Mouse (Mus musculus) CH12.LX (cell line): Measurements from ENCODE around the gene Ednra. TPM values are rescaled to one million over a fixed set of nuclear protein-coding genes. Genes with fewer than 3 reads are reported as not detected.

ENCODE experiments used
- DNase-seq: peaks from one replicate; pipeline ENCODE4 v3.0.0-alpha.2; 2013; ENCODE audit errors: extremely low read depth
- H3K27ac ChIP-seq: 2 replicates; pipeline ENCODE4 v1.5.1; 2012; ENCODE audit warnings: low read depth, mild to moderate bottlenecking, control low read depth, moderate library complexity; ENCODE audit not compliant: insufficient read depth
- H3K27me3 ChIP-seq: replicated peaks from 2 replicates; pipeline ENCODE3; 2012; ENCODE audit warnings: inconsistent platforms
- H3K36me3 ChIP-seq, 2 experiments: replicated peaks in 1 of 2; 2 replicates each; pipeline versions ENCODE3 to v1.6.1; 2012; ENCODE audit warnings: inconsistent platforms in 1 of 2, low read length in 1 of 2, mild to moderate bottlenecking in 1 of 2, mixed read lengths in 1 of 2, moderate library complexity in 1 of 2; ENCODE audit not compliant: control insufficient read depth in 1 of 2, insufficient read depth in 1 of 2
- H3K4me1 ChIP-seq, 2 experiments: 2 replicates each; pipeline ENCODE4 v1.6.1; 2012; ENCODE audit warnings: inconsistent platforms in 1 of 2, moderate library complexity in 1 of 2; ENCODE audit not compliant: insufficient read depth in 2 of 2, control insufficient read depth in 1 of 2
- H3K4me2 ChIP-seq: 2 replicates; pipeline ENCODE4 v1.6.1; 2012; ENCODE audit warnings: low read depth, mild to moderate bottlenecking, control low read depth; ENCODE audit not compliant: poor library complexity, insufficient read depth, severe bottlenecking
- H3K4me3 ChIP-seq, 3 experiments: fragments of 150-350 bp in 1 of 3; sonication (generic) in 1 of 3; replicated peaks in 1 of 3; 2 replicates each; pipeline versions ENCODE3 to v1.5.1; 2011 to 2012; ENCODE audit warnings: low read depth in 2 of 3, low read length in 2 of 3, mild to moderate bottlenecking in 2 of 3, moderate library complexity in 2 of 3, control low read depth in 1 of 3, improper control_type of control experiment in 1 of 3, inconsistent platforms in 1 of 3, mixed read lengths in 1 of 3; ENCODE audit not compliant: poor library complexity in 1 of 3
- H3K79me2 ChIP-seq: replicated peaks from 2 replicates; pipeline ENCODE4 v1.6.1; 2012; ENCODE audit warnings: mild to moderate bottlenecking, moderate library complexity; ENCODE audit not compliant: control insufficient read depth, poor library complexity, insufficient read depth, severe bottlenecking; ENCODE audit errors: extremely low read depth
- H3K9ac ChIP-seq: 2 replicates; pipeline ENCODE4 v1.6.1; 2012; ENCODE audit warnings: low read depth, mild to moderate bottlenecking, control low read depth, moderate library complexity; ENCODE audit not compliant: insufficient read depth
- H3K9me3 ChIP-seq: replicated peaks from 2 replicates; pipeline ENCODE3; 2012; ENCODE audit warnings: low read length, inconsistent platforms, mixed read lengths
- BHLHE40 ChIP-seq: IDR thresholded peaks from 2 replicates; pipeline ENCODE4 v1.6.1; 2011; ENCODE audit warnings: mild to moderate bottlenecking, low read depth, low read length, improper control_type of control experiment
- CHD1 ChIP-seq: IDR thresholded peaks from 2 replicates; pipeline ENCODE4 v1.6.1; 2012; ENCODE audit warnings: low read depth, low read length, improper control_type of control experiment, inconsistent platforms
- E2F4 ChIP-seq: IDR thresholded peaks from 2 replicates; pipeline ENCODE4 v1.6.1; 2011; ENCODE audit warnings: low read depth, low read length, improper control_type of control experiment; ENCODE audit not compliant: insufficient replicate concordance
- EP300 ChIP-seq: IDR thresholded peaks from 2 replicates; pipeline ENCODE4 v1.6.1; 2011; ENCODE audit warnings: low read length, improper control_type of control experiment
- GABPA ChIP-seq: IDR thresholded peaks from 2 replicates; pipeline ENCODE4 v1.6.1; 2012; ENCODE audit warnings: low read depth, low read length, improper control_type of control experiment, inconsistent platforms; ENCODE audit not compliant: insufficient replicate concordance
- JUND ChIP-seq: conservative IDR thresholded peaks from 2 replicates; pipeline ENCODE4 v1.6.1; 2011; ENCODE audit warnings: low read depth, low read length, improper control_type of control experiment
- KAT2A ChIP-seq: IDR thresholded peaks from 2 replicates; pipeline ENCODE4 v1.6.1; 2012; ENCODE audit warnings: low read length, improper control_type of control experiment, inconsistent platforms; ENCODE audit not compliant: insufficient replicate concordance
- MAFK ChIP-seq: IDR thresholded peaks from 2 replicates; pipeline ENCODE4 v1.6.1; 2011; ENCODE audit warnings: low read length, improper control_type of control experiment; ENCODE audit not compliant: insufficient replicate concordance
- MAX ChIP-seq: IDR thresholded peaks from 2 replicates; pipeline ENCODE4 v1.6.1; 2011; ENCODE audit warnings: low read length, improper control_type of control experiment
- MAZ ChIP-seq: IDR thresholded peaks from 2 replicates; pipeline ENCODE4 v1.6.1; 2012; ENCODE audit warnings: low read depth, mild to moderate bottlenecking, inconsistent platforms, low read length, improper control_type of control experiment, moderate library complexity
- MYC ChIP-seq: IDR thresholded peaks from 2 replicates; pipeline ENCODE4 v1.6.1; 2011; ENCODE audit warnings: low read depth, mild to moderate bottlenecking, improper control_type of control experiment, low read length
- PAX5 ChIP-seq: IDR thresholded peaks from 2 replicates; pipeline ENCODE4 v1.6.1; 2012; ENCODE audit warnings: low read length, inconsistent platforms, mixed read lengths
- POLR2A ChIP-seq: IDR thresholded peaks from 2 replicates; pipeline ENCODE4 v1.6.1; 2011; ENCODE audit warnings: low read depth, mild to moderate bottlenecking, improper control_type of control experiment, low read length
- POLR2AphosphoS2 ChIP-seq: IDR thresholded peaks from 2 replicates; pipeline ENCODE4 v1.6.1; 2011; ENCODE audit warnings: low read depth, low read length, improper control_type of control experiment
- RCOR1 ChIP-seq: conservative IDR thresholded peaks from 2 replicates; pipeline ENCODE4 v1.6.1; 2012; ENCODE audit warnings: low read depth, mild to moderate bottlenecking, inconsistent platforms, low read length, improper control_type of control experiment
- SIN3A ChIP-seq: IDR thresholded peaks from 2 replicates; pipeline ENCODE4 v1.6.1; 2012; ENCODE audit warnings: low read length, improper control_type of control experiment, inconsistent platforms
- USF2 ChIP-seq: conservative IDR thresholded peaks from 2 replicates; pipeline ENCODE4 v1.6.1; 2011; ENCODE audit warnings: low read depth, low read length, improper control_type of control experiment
- ZNF384 ChIP-seq: IDR thresholded peaks from 2 replicates; pipeline ENCODE4 v1.6.1; 2012; ENCODE audit warnings: low read depth, low read length, improper control_type of control experiment, inconsistent platforms
- dilution Hi-C: fragments of 300-500 bp; cut with MboI; formaldehyde crosslinking; loops from 2 replicates; pipeline ENCODE4 v1.14.3; 2020; ENCODE audit warnings: low sequenced_read_pairs; ENCODE audit not compliant: extremely low pct_unique_long_range_greater_than_20kb, extremely low pct_ligation_motif_present
- in situ Hi-C: fragments of 300-500 bp; cut with MboI; formaldehyde crosslinking; loops from 3 replicates; pipeline ENCODE4 v1.14.3; 2019; ENCODE audit warnings: low sequenced_read_pairs, low pct_ligation_motif_present, low pct_unique_long_range_greater_than_20kb, mixed read lengths
- polyA plus RNA-seq: library from polyadenylated mRNA; unstranded; fragments of >175 nt; gene quantifications from 2 replicates; pipeline ENCODE4 v1.2.1, GENCODE M21; 2012; ENCODE audit warnings: low read depth; ENCODE audit not compliant: insufficient read length
- total RNA-seq, 2 experiments: library from RNA; depleted of rRNA; stranded (reverse); fragments of 300-350 nt in 1 of 2; fragments of >200 nt in 1 of 2; gene quantifications; 2 replicates each; pipeline ENCODE4 v1.2.3; 2012 to 2014

The Ednra gene
- total and polyA plus RNA-seq, 3 experiments, result 0.08 to 0.09 TPM; not detected in 1

DNA sequence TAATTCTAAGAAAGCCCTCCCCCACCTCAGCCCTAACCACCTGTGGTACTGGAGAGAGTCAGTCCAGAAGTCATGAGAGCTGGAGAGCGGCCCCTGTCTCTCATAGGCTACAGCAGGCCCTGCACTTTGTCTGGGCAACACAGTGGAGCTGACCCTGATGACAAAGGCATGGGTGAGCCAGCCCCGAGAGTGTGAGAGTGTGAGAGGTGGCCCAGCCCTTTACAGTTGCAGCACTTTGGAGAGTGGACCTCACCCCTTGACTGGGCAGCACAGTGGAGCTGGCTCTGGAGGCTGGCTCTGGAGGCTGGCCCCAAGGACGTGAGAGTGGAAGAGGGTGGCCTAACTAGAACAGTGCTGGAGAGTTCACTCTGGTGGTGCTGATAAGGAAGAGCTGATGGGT is 20.2 kb upstream of the Ednra start:
- H3K36me3 ChIP-seq, result no peaks in the 10 kb centered on the region
- dilution Hi-C loops, result no loop called here
- no peaks in the 10 kb centered on the region for H3K9me3 ChIP-seq
- no peak overlapping the region for H3K9ac ChIP-seq
- no peaks in the 10 kb centered on the region for H3K27me3 ChIP-seq
- no peaks in the 10 kb centered on the region for H3K79me2 ChIP-seq
- no peak for TF ChIP-seq USF2
- TF ChIP-seq CHD1, result no peak
- TF ChIP-seq, all 38 proteins: peak for 0
- Histone ChIP-seq H3K4me1 (no peaks in the 10 kb centered on the region; a peak in 1 of 4 replicates), H3K4me3 (no peak overlapping the region), H3K27ac (no peak overlapping the region), H3K4me2 (no peak overlapping the region)
- no peak for DNase-seq
- in situ Hi-C loops, result no loop called here

DNA sequence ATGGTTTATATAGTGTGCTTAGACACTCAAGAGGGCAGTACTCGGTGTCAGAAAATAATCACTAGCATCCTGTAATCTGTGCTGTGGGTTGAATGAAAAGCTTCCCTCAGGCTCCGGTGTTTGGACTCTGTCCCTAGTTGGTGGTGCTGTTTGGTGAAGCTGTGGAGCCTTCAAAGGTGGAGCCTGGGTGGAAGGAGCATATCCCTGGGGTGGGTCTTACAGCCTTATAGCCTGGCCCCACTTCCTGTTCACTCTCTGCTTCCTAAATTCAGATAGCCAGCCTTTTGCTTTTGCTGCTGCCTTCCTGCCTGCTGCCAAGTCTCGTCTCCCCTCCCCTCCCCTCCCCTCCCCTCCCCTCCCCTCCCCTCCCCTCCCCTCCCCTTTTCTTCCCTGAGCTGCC is 18.1 kb upstream of the Ednra start:
- H3K79me2 ChIP-seq, result no peaks in the 10 kb centered on the region

DNA sequence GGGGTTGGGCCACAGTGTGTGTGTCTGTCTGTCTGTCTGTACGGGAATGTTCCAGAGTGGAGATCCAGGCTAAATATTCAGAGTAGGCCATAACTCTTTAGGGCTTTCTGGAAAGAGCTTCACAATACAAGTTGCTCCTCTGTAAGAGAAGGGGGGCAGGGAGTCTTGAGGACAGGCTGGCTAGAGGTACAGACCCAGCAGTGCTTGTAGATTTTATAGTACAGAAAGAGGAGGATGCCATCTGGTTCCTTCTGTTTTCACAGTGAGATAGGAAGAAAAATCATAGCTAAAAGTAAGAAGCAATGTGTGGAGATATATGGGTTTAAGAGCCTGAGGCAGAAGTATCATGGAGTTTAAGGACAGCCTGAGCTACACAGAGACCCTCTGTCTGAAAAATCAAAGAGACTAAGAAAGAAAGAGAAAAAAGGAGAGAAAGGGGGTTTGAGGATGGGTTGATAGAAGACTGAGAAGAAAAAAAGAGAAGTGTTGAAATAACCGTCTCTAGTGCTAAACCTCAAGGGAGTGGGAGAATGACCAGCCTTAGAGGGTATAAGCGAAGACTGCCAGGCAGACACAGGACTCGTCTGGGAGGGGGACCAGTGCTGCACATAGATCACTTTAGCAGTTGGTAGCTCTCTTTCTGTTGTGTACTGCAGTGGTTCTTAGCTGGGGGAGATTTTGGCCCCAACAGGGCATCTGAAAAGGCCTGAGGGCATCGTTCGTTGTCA is 16.9 kb upstream of the Ednra start:
- Histone ChIP-seq H3K4me2 (no peak overlapping the region), H3K9me3 (no peaks in the 10 kb centered on the region), H3K36me3 (no peaks in the 10 kb centered on the region), H3K27ac (no peak overlapping the region), H3K79me2 (no peaks in the 10 kb centered on the region), H3K9ac (no peak overlapping the region), H3K4me1 (no peaks in the 10 kb centered on the region; a peak in 1 of 4 replicates), H3K27me3 (no peaks in the 10 kb centered on the region), H3K4me3 (no peak overlapping the region)
- DNase-seq, result no peak
- dilution Hi-C loops, result no loop called here
- TF ChIP-seq POLR2A (no peak), MAX (no peak), MAZ (no peak), CHD1 (no peak), ZNF384 (no peak)
- in situ Hi-C loops, result no loop called here

More for the DNA sequence above, 18.1 kb upstream of the Ednra start:
- TF ChIP-seq E2F4 (no peak), PAX5 (no peak), EP300 (no peak), MAZ (no peak), BHLHE40 (no peak), RCOR1 (no peak), KAT2A (no peak), JUND (no peak), MAFK (no peak), GABPA (no peak), SIN3A (no peak), MYC (no peak), USF2 (no peak), POLR2AphosphoS2 (no peak)
- Histone ChIP-seq H3K4me2 (no peak overlapping the region), H3K36me3 (no peaks in the 10 kb centered on the region), H3K9ac (no peak overlapping the region), H3K27ac (no peak overlapping the region), H3K4me3 (no peak overlapping the region), H3K9me3 (no peaks in the 10 kb centered on the region), H3K4me1 (no peaks in the 10 kb centered on the region; a peak in 1 of 4 replicates), H3K27me3 (no peaks in the 10 kb centered on the region)
- DNase-seq, result no peak
- dilution Hi-C loops, result no loop called here
- in situ Hi-C loops, result no loop called here
